Mouse (Mus musculus) liver, adult 2 months (tissue): ENCODE results near the gene Cdc27. TPM values are rescaled to one million over a fixed set of nuclear protein-coding genes. Genes with fewer than 3 reads are reported as not detected.

ENCODE experiments used
- DNase-seq: peaks from one replicate; pipeline ENCODE4 v3.0.0-alpha.2; 2011; ENCODE audit warnings: low read depth, low spot score; ENCODE audit errors: extremely low read depth
- H3K27ac ChIP-seq: fragments of 200-500 bp; replicated peaks from 2 replicates; pipeline ENCODE4 v1.5.1; 2012; ENCODE audit warnings: low read depth, mild to moderate bottlenecking, control low read depth, inconsistent platforms, low read length; ENCODE audit not compliant: insufficient read depth
- H3K27me3 ChIP-seq: fragments of 200-500 bp; 2 replicates; pipeline ENCODE4 v1.6.1; 2012; ENCODE audit warnings: mild to moderate bottlenecking, moderate library complexity, low read length, inconsistent platforms; ENCODE audit not compliant: control insufficient read depth, insufficient read depth
- H3K36me3 ChIP-seq: fragments of 200-500 bp; 2 replicates; pipeline ENCODE4 v1.6.1; 2012; ENCODE audit warnings: low read length, inconsistent platforms; ENCODE audit not compliant: control insufficient read depth, insufficient read depth
- H3K4me1 ChIP-seq: fragments of 200-500 bp; 2 replicates; pipeline ENCODE4 v1.6.1; 2011; ENCODE audit warnings: low read length; ENCODE audit not compliant: control insufficient read depth, insufficient read depth
- H3K4me3 ChIP-seq: fragments of 200-500 bp; 2 replicates; pipeline ENCODE4 v1.5.1; 2011; ENCODE audit warnings: low read depth, mild to moderate bottlenecking, control low read depth, low read length, moderate library complexity; ENCODE audit not compliant: insufficient read depth
- H3K79me2 ChIP-seq: fragments of 200-500 bp; 2 replicates; pipeline ENCODE4 v1.6.1; 2012; ENCODE audit warnings: inconsistent platforms, mild to moderate bottlenecking, low read length, moderate library complexity; ENCODE audit not compliant: control insufficient read depth, insufficient read depth
- H3K9ac ChIP-seq: fragments of 200-500 bp; 2 replicates; pipeline ENCODE4 v1.6.1; 2012; ENCODE audit warnings: low read depth, mild to moderate bottlenecking, control low read depth, inconsistent platforms, low read length
- CTCF ChIP-seq: fragments of 200-500 bp; IDR thresholded peaks from 2 replicates; pipeline ENCODE4 v1.5.1; 2011; ENCODE audit warnings: low read depth, low read length, control low read depth
- POLR2A ChIP-seq: fragments of 200-500 bp; IDR thresholded peaks from 2 replicates; pipeline ENCODE4 v1.6.1; 2011; ENCODE audit warnings: low read length, control low read depth; ENCODE audit not compliant: insufficient read depth; ENCODE audit errors: extremely low read depth
- WGBS: fragments of 180-500 bp; shearing (Covaris S2); methylation state at CpG from one replicate; pipeline ENCODE4 v1.1.7; 2018; 5-methylcytosine and 5-hydroxymethylcytosine counted together
- polyA plus RNA-seq: library from polyadenylated mRNA; depleted of rRNA; stranded (reverse); fragments of >200 nt; gene quantifications from 2 replicates; pipeline ENCODE4 v1.2.3, GENCODE M21; 2012
- total RNA-seq: library from RNA; depleted of rRNA; stranded (reverse); fragments of >200 nt; gene quantifications from 2 replicates; pipeline ENCODE4 v1.2.3, GENCODE M21; 2014

Gene Cdc27
- total and polyA plus RNA-seq, 2 experiments, result 2.6 to 13.3 TPM

- WGBS, result 26% methylated on average over 5 of the region's 5 CpGs
- no peaks in the 10 kb centered on the region for H3K27me3 ChIP-seq
- peaks cover 8% of the 10 kb centered on the region for H3K4me1 ChIP-seq
- H3K79me2 ChIP-seq, result peaks cover 20% of the 10 kb centered on the region
- TF ChIP-seq CTCF (no peak), POLR2A (no peak)
- no peak overlapping the region; the same call in 1 of the 2 replicates for H3K27ac ChIP-seq
- no peak overlapping the region for H3K4me3 ChIP-seq
- H3K9ac ChIP-seq, result no peak overlapping the region
- no peaks in the 10 kb centered on the region; the same call in none of the 2 replicates for H3K36me3 ChIP-seq
- DNase-seq, result peak; percentile 89
These were observed 10.6 kb downstream of the Cdc27 start for GRCm38 (mm10) chr11:104539811-104540210.

- Histone ChIP-seq H3K4me1 (peaks cover 5% of the 10 kb centered on the region), H3K36me3 (peaks cover 11% of the 10 kb centered on the region), H3K79me2 (peaks cover 18% of the 10 kb centered on the region), H3K4me3 (no peak overlapping the region), H3K9ac (no peak overlapping the region), H3K27ac (no peak overlapping the region), H3K27me3 (no peaks in the 10 kb centered on the region)
- DNase-seq, result no peak
- no peak for TF ChIP-seq POLR2A
- no peak for TF ChIP-seq CTCF
- WGBS, result 99% methylated on average over 2 of the region's 2 CpGs
These were observed 12.4 kb downstream of the Cdc27 start for GRCm38 (mm10) chr11:104537945-104538555.

- WGBS, result 96% methylated on average over 2 of the region's 2 CpGs
- TF ChIP-seq CTCF (no peak), POLR2A (no peak)
- peaks cover 5% of the 10 kb centered on the region for H3K4me1 ChIP-seq
- no peak overlapping the region for H3K27ac ChIP-seq
- H3K9ac ChIP-seq, result no peak overlapping the region
- no peak overlapping the region for H3K4me3 ChIP-seq
- no peak for DNase-seq
- peaks cover 14% of the 10 kb centered on the region for H3K79me2 ChIP-seq
- H3K27me3 ChIP-seq, result no peaks in the 10 kb centered on the region
- peaks cover 17% of the 10 kb centered on the region for H3K36me3 ChIP-seq
These were observed 13.6 kb downstream of the Cdc27 start for GRCm38 (mm10) chr11:104536843-104537242.

GRCm38 (mm10) chr11:104525935-104526334 lies 24.5 kb downstream of the Cdc27 start:
- H3K27ac ChIP-seq, result no peak overlapping the region
- H3K9ac ChIP-seq, result no peak overlapping the region
- H3K27me3 ChIP-seq, result no peaks in the 10 kb centered on the region
- H3K36me3 ChIP-seq, result peaks cover 57% of the 10 kb centered on the region
- no peak overlapping the region for H3K4me3 ChIP-seq
- TF ChIP-seq CTCF, result no peak
- TF ChIP-seq POLR2A, result no peak
- peak; percentile 81 for DNase-seq
- H3K79me2 ChIP-seq, result no peaks in the 10 kb centered on the region
- no peaks in the 10 kb centered on the region for H3K4me1 ChIP-seq
- WGBS, result 42% methylated on average over 6 of the region's 6 CpGs

GRCm38 (mm10) chr11:104512436-104512835 lies 38.0 kb downstream of the Cdc27 start:
- Histone ChIP-seq H3K27me3 (no peaks in the 10 kb centered on the region), H3K36me3 (peaks cover 54% of the 10 kb centered on the region), H3K4me1 (no peaks in the 10 kb centered on the region), H3K4me3 (no peak overlapping the region), H3K9ac (no peak overlapping the region), H3K27ac (no peak overlapping the region), H3K79me2 (no peaks in the 10 kb centered on the region)
- no peak for DNase-seq
- WGBS, result 70% methylated on average over 4 of the region's 4 CpGs
- TF ChIP-seq POLR2A (no peak), CTCF (no peak)

- Histone ChIP-seq H3K9ac (no peak overlapping the region), H3K36me3 (peaks cover 51% of the 10 kb centered on the region), H3K27me3 (no peaks in the 10 kb centered on the region), H3K79me2 (no peaks in the 10 kb centered on the region), H3K4me1 (no peaks in the 10 kb centered on the region), H3K4me3 (no peak overlapping the region), H3K27ac (no peak overlapping the region)
- DNase-seq, result no peak
- WGBS, result 87% methylated on average over 2 of the region's 2 CpGs
- TF ChIP-seq POLR2A (no peak), CTCF (peak; percentile 47; the same call in 1 of the 2 replicates)
These were observed 39.8 kb downstream of the Cdc27 start for GRCm38 (mm10) chr11:104510606-104511005.
